Mouse (Mus musculus) cerebellum, postnatal 25 days (tissue): ENCODE measurements at regions not wholly inside any gene's neighbourhood (a gene's known extent, or its start where the extent isn't known, plus 50 kb on each side); places are given as distances from the start of the nearest gene placed in this dataset.
A peak's percentile ranks its signal among the peaks of the same experiment; 100 is the strongest.

ENCODE experiments used
- DNase-seq, 2 experiments: peaks; one replicate each; pipeline ENCODE4 v3.0.0; 2021; ENCODE audit warnings: mixed read lengths in 2 of 2

- peak in 1 of 2 experiments; percentile 15 for DNase-seq
Observed at GRCm38 (mm10) chrX:143462632-143463031, 55.8 kb upstream of the Pak3 start.

- peak in 1 of 2 experiments; percentile 8 for DNase-seq
Observed at GRCm38 (mm10) chrX:143448636-143449346, 54.7 kb upstream of the Chrdl1 start.

- DNase-seq: peak; percentile 32 to 59
Observed at GRCm38 (mm10) chrX:143444581-143444980, 50.5 kb upstream of the Chrdl1 start.
